Mouse (Mus musculus) CH12.LX (cell line): Measurements from ENCODE around the gene Ackr2. TPM values are rescaled to one million over a fixed set of nuclear protein-coding genes. Genes with fewer than 3 reads are reported as not detected.

Source experiments
- DNase-seq: peaks from one replicate; pipeline ENCODE4 v3.0.0-alpha.2; 2013; ENCODE audit errors: extremely low read depth
- H3K27ac ChIP-seq: 2 replicates; pipeline ENCODE4 v1.5.1; 2012; ENCODE audit warnings: low read depth, mild to moderate bottlenecking, control low read depth, moderate library complexity; ENCODE audit not compliant: insufficient read depth
- H3K27me3 ChIP-seq: replicated peaks from 2 replicates; pipeline ENCODE3; 2012; ENCODE audit warnings: inconsistent platforms
- H3K36me3 ChIP-seq, 2 experiments: replicated peaks in 1 of 2; 2 replicates each; pipeline versions ENCODE3 to v1.6.1; 2012; ENCODE audit warnings: inconsistent platforms in 1 of 2, low read length in 1 of 2, mild to moderate bottlenecking in 1 of 2, mixed read lengths in 1 of 2, moderate library complexity in 1 of 2; ENCODE audit not compliant: control insufficient read depth in 1 of 2, insufficient read depth in 1 of 2
- H3K4me1 ChIP-seq, 2 experiments: 2 replicates each; pipeline ENCODE4 v1.6.1; 2012; ENCODE audit warnings: inconsistent platforms in 1 of 2, moderate library complexity in 1 of 2; ENCODE audit not compliant: insufficient read depth in 2 of 2, control insufficient read depth in 1 of 2
- H3K4me2 ChIP-seq: 2 replicates; pipeline ENCODE4 v1.6.1; 2012; ENCODE audit warnings: low read depth, mild to moderate bottlenecking, control low read depth; ENCODE audit not compliant: poor library complexity, insufficient read depth, severe bottlenecking
- H3K4me3 ChIP-seq, 3 experiments: fragments of 150-350 bp in 1 of 3; sonication (generic) in 1 of 3; replicated peaks in 1 of 3; 2 replicates each; pipeline versions ENCODE3 to v1.5.1; 2011 to 2012; ENCODE audit warnings: low read depth in 2 of 3, low read length in 2 of 3, mild to moderate bottlenecking in 2 of 3, moderate library complexity in 2 of 3, control low read depth in 1 of 3, improper control_type of control experiment in 1 of 3, inconsistent platforms in 1 of 3, mixed read lengths in 1 of 3; ENCODE audit not compliant: poor library complexity in 1 of 3
- H3K79me2 ChIP-seq: replicated peaks from 2 replicates; pipeline ENCODE4 v1.6.1; 2012; ENCODE audit warnings: mild to moderate bottlenecking, moderate library complexity; ENCODE audit not compliant: control insufficient read depth, poor library complexity, insufficient read depth, severe bottlenecking; ENCODE audit errors: extremely low read depth
- H3K9ac ChIP-seq: 2 replicates; pipeline ENCODE4 v1.6.1; 2012; ENCODE audit warnings: low read depth, mild to moderate bottlenecking, control low read depth, moderate library complexity; ENCODE audit not compliant: insufficient read depth
- H3K9me3 ChIP-seq: replicated peaks from 2 replicates; pipeline ENCODE3; 2012; ENCODE audit warnings: low read length, inconsistent platforms, mixed read lengths
- BHLHE40 ChIP-seq: IDR thresholded peaks from 2 replicates; pipeline ENCODE4 v1.6.1; 2011; ENCODE audit warnings: mild to moderate bottlenecking, low read depth, low read length, improper control_type of control experiment
- CHD1 ChIP-seq: IDR thresholded peaks from 2 replicates; pipeline ENCODE4 v1.6.1; 2012; ENCODE audit warnings: low read depth, low read length, improper control_type of control experiment, inconsistent platforms
- CHD2 ChIP-seq: IDR thresholded peaks from 2 replicates; pipeline ENCODE4 v1.6.1; 2011; ENCODE audit warnings: low read length, improper control_type of control experiment
- CTCF ChIP-seq, 2 experiments: IDR thresholded peaks in 1 of 2; conservative IDR thresholded peaks in 1 of 2; 2 replicates each; pipeline ENCODE4 v1.5.1; 2011 to 2012; ENCODE audit warnings: low read depth in 2 of 2, low read length in 2 of 2, improper control_type of control experiment in 1 of 2, inconsistent platforms in 1 of 2, mild to moderate bottlenecking in 1 of 2, moderate library complexity in 1 of 2
- E2F4 ChIP-seq: IDR thresholded peaks from 2 replicates; pipeline ENCODE4 v1.6.1; 2011; ENCODE audit warnings: low read depth, low read length, improper control_type of control experiment; ENCODE audit not compliant: insufficient replicate concordance
- ELF1 ChIP-seq: IDR thresholded peaks from 2 replicates; pipeline ENCODE4 v1.6.1; 2014; ENCODE audit warnings: low read depth, mild to moderate bottlenecking, inconsistent platforms, low read length, improper control_type of control experiment
- EP300 ChIP-seq: IDR thresholded peaks from 2 replicates; pipeline ENCODE4 v1.6.1; 2011; ENCODE audit warnings: low read length, improper control_type of control experiment
- ETS1 ChIP-seq: conservative IDR thresholded peaks from 2 replicates; pipeline ENCODE4 v1.6.1; 2012; ENCODE audit warnings: low read depth, mild to moderate bottlenecking, inconsistent platforms, low read length, improper control_type of control experiment, moderate library complexity
- GABPA ChIP-seq: IDR thresholded peaks from 2 replicates; pipeline ENCODE4 v1.6.1; 2012; ENCODE audit warnings: low read depth, low read length, improper control_type of control experiment, inconsistent platforms; ENCODE audit not compliant: insufficient replicate concordance
- HCFC1 ChIP-seq: IDR thresholded peaks from 2 replicates; pipeline ENCODE4 v1.6.1; 2012; ENCODE audit warnings: low read depth, mild to moderate bottlenecking, inconsistent platforms, low read length, improper control_type of control experiment
- IRF4 ChIP-seq: IDR thresholded peaks from 2 replicates; pipeline ENCODE4 v1.6.1; 2014; ENCODE audit warnings: low read depth, mild to moderate bottlenecking, inconsistent platforms, low read length, improper control_type of control experiment
- JUN ChIP-seq: IDR thresholded peaks from 2 replicates; pipeline ENCODE4 v1.6.1; 2011; ENCODE audit warnings: low read depth, mild to moderate bottlenecking, low read length, improper control_type of control experiment, moderate library complexity; ENCODE audit not compliant: insufficient read depth
- JUND ChIP-seq: conservative IDR thresholded peaks from 2 replicates; pipeline ENCODE4 v1.6.1; 2011; ENCODE audit warnings: low read depth, low read length, improper control_type of control experiment
- MAFK ChIP-seq: IDR thresholded peaks from 2 replicates; pipeline ENCODE4 v1.6.1; 2011; ENCODE audit warnings: low read length, improper control_type of control experiment; ENCODE audit not compliant: insufficient replicate concordance
- MAX ChIP-seq: IDR thresholded peaks from 2 replicates; pipeline ENCODE4 v1.6.1; 2011; ENCODE audit warnings: low read length, improper control_type of control experiment
- MAZ ChIP-seq: IDR thresholded peaks from 2 replicates; pipeline ENCODE4 v1.6.1; 2012; ENCODE audit warnings: low read depth, mild to moderate bottlenecking, inconsistent platforms, low read length, improper control_type of control experiment, moderate library complexity
- MEF2A ChIP-seq: IDR thresholded peaks from 2 replicates; pipeline ENCODE4 v1.6.1; 2014; ENCODE audit warnings: low read depth, mild to moderate bottlenecking, inconsistent platforms, low read length, improper control_type of control experiment, borderline replicate concordance
- MXI1 ChIP-seq: IDR thresholded peaks from 2 replicates; pipeline ENCODE4 v1.6.1; 2011; ENCODE audit warnings: mild to moderate bottlenecking, low read depth, low read length, improper control_type of control experiment
- MYC ChIP-seq: IDR thresholded peaks from 2 replicates; pipeline ENCODE4 v1.6.1; 2011; ENCODE audit warnings: low read depth, mild to moderate bottlenecking, improper control_type of control experiment, low read length
- NRF1 ChIP-seq: IDR thresholded peaks from 2 replicates; pipeline ENCODE4 v1.6.1; 2014; ENCODE audit warnings: low read depth, mild to moderate bottlenecking, inconsistent platforms, low read length, improper control_type of control experiment, moderate library complexity
- PAX5 ChIP-seq: IDR thresholded peaks from 2 replicates; pipeline ENCODE4 v1.6.1; 2012; ENCODE audit warnings: low read length, inconsistent platforms, mixed read lengths
- POLR2A ChIP-seq: IDR thresholded peaks from 2 replicates; pipeline ENCODE4 v1.6.1; 2011; ENCODE audit warnings: low read depth, mild to moderate bottlenecking, improper control_type of control experiment, low read length
- RAD21 ChIP-seq: IDR thresholded peaks from 2 replicates; pipeline ENCODE4 v1.6.1; 2011; ENCODE audit warnings: low read depth, mild to moderate bottlenecking, low read length, improper control_type of control experiment, moderate library complexity
- RCOR1 ChIP-seq: conservative IDR thresholded peaks from 2 replicates; pipeline ENCODE4 v1.6.1; 2012; ENCODE audit warnings: low read depth, mild to moderate bottlenecking, inconsistent platforms, low read length, improper control_type of control experiment
- SIN3A ChIP-seq: IDR thresholded peaks from 2 replicates; pipeline ENCODE4 v1.6.1; 2012; ENCODE audit warnings: low read length, improper control_type of control experiment, inconsistent platforms
- SMC3 ChIP-seq: IDR thresholded peaks from 2 replicates; pipeline ENCODE4 v1.6.1; 2011; ENCODE audit warnings: low read depth, low read length, improper control_type of control experiment
- TBP ChIP-seq: conservative IDR thresholded peaks from 2 replicates; pipeline ENCODE4 v1.6.1; 2011; ENCODE audit warnings: low read depth, low read length, improper control_type of control experiment
- TCF12 ChIP-seq: IDR thresholded peaks from 2 replicates; pipeline ENCODE4 v1.6.1; 2014; ENCODE audit warnings: low read depth, mild to moderate bottlenecking, inconsistent platforms, low read length, improper control_type of control experiment
- UBTF ChIP-seq: IDR thresholded peaks from 2 replicates; pipeline ENCODE4 v1.6.1; 2012; ENCODE audit warnings: low read depth, mild to moderate bottlenecking, inconsistent platforms, low read length, improper control_type of control experiment, moderate library complexity
- USF1 ChIP-seq: IDR thresholded peaks from 2 replicates; pipeline ENCODE4 v1.6.1; 2014; ENCODE audit warnings: low read depth, mild to moderate bottlenecking, inconsistent platforms, low read length, improper control_type of control experiment
- USF2 ChIP-seq: conservative IDR thresholded peaks from 2 replicates; pipeline ENCODE4 v1.6.1; 2011; ENCODE audit warnings: low read depth, low read length, improper control_type of control experiment
- ZC3H11A ChIP-seq: IDR thresholded peaks from 2 replicates; pipeline ENCODE4 v1.6.1; 2012; ENCODE audit warnings: low read depth, mild to moderate bottlenecking, inconsistent platforms, low read length, improper control_type of control experiment
- ZKSCAN1 ChIP-seq: IDR thresholded peaks from 2 replicates; pipeline ENCODE4 v1.6.1; 2012; ENCODE audit warnings: low read depth, inconsistent platforms, low read length, improper control_type of control experiment, borderline replicate concordance
- ZMIZ1 ChIP-seq: IDR thresholded peaks from 2 replicates; pipeline ENCODE4 v1.6.1; 2012; ENCODE audit warnings: low read depth, mild to moderate bottlenecking, inconsistent platforms, low read length, improper control_type of control experiment
- ZNF384 ChIP-seq: IDR thresholded peaks from 2 replicates; pipeline ENCODE4 v1.6.1; 2012; ENCODE audit warnings: low read depth, low read length, improper control_type of control experiment, inconsistent platforms
- dilution Hi-C: fragments of 300-500 bp; cut with MboI; formaldehyde crosslinking; loops from 2 replicates; pipeline ENCODE4 v1.14.3; 2020; ENCODE audit warnings: low sequenced_read_pairs; ENCODE audit not compliant: extremely low pct_unique_long_range_greater_than_20kb, extremely low pct_ligation_motif_present
- in situ Hi-C: fragments of 300-500 bp; cut with MboI; formaldehyde crosslinking; loops from 3 replicates; pipeline ENCODE4 v1.14.3; 2019; ENCODE audit warnings: low sequenced_read_pairs, low pct_ligation_motif_present, low pct_unique_long_range_greater_than_20kb, mixed read lengths
- polyA plus RNA-seq: library from polyadenylated mRNA; unstranded; fragments of >175 nt; gene quantifications from 2 replicates; pipeline ENCODE4 v1.2.1, GENCODE M21; 2012; ENCODE audit warnings: low read depth; ENCODE audit not compliant: insufficient read length
- total RNA-seq, 2 experiments: library from RNA; depleted of rRNA; stranded (reverse); fragments of 300-350 nt in 1 of 2; fragments of >200 nt in 1 of 2; gene quantifications; 2 replicates each; pipeline ENCODE4 v1.2.3; 2012 to 2014

Ackr2 gene
- total and polyA plus RNA-seq, 3 experiments: 2.9 to 13.9 (median 9.8) TPM

DNA sequence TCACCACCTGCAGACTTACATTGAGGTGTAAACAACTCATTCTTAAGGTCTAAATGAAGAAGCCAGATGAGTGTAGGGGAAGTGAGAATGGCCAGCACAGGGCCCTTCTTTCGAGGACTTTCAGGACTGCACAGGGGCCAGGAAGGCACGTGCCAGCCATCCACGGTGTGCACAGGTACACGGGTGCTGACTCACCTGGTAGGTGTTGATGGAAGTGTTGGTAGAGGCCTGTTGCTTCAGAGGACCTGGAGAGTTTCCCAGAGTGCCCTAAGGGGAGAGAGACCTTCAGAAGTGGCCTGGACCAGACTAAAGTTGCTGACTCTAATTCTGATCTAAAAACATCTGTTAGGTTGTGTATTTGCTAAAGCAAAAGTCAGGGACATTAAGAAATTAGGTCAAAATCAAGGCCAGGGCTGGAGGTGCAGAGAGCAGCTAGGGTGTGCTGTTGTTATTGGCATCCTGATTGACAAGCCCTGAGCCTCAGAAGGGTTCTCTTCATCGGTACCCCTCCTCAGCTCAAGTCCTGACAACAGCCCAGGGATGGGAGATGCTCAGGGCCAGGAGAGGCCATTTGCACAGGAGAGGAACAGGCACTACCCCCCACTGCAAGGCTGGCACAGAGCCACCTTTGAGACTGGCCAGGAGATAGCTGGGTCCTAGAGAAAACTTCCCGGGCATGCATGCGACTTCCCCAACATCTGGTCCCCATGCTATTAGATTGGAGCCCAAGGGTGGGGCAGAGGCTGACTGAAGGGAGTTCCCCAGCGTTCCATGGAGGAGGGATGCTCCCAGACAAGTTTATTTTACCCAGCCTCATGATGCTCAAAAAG lies 5.5 kb downstream of the Ackr2 start:
- Histone ChIP-seq H3K4me3 (no peak overlapping the region), H3K4me1 (peaks cover 62 to 98% of the 10 kb centered on the region in 2 experiments), H3K79me2 (no peaks in the 10 kb centered on the region), H3K27me3 (no peaks in the 10 kb centered on the region), H3K4me2 (peak overlapping the region; percentile 21; the same call in 1 of the 2 replicates), H3K9ac (no peak overlapping the region), H3K9me3 (no peaks in the 10 kb centered on the region), H3K27ac (peak overlapping the region; percentile 77), H3K36me3 (peaks cover 0 to 19% of the 10 kb centered on the region in 2 experiments)
- in situ Hi-C loops (loop anchor here (5.0 kb wide), 1 partner anchor 34 kb away; no protein-coding TSS in a partner anchor), dilution Hi-C loops (no loop called here)
- no peak for TF ChIP-seq ZC3H11A
- TF ChIP-seq ELF1: no peak
- TF ChIP-seq CTCF (conservative IDR thresholded peaks at IDR 0.05 in 1 of 2, IDR thresholded peaks at IDR 0.05 in 1 of 2; ENCODE audit: low read depth in 2 of 2, low read length in 2 of 2): no peak
- no peak for TF ChIP-seq UBTF
- no peak for TF ChIP-seq HCFC1
- 0 out of 2 replicates have a peak, but pooled peaks have one; percentile 16 for TF ChIP-seq JUND
- no peak for TF ChIP-seq ZNF384
- TF ChIP-seq MEF2A: peak; percentile 49; the same call in 1 of the 2 replicates
- no peak for TF ChIP-seq CHD2
- 0 out of 2 replicates have a peak, but pooled peaks have one; percentile 31 for TF ChIP-seq MXI1
- TF ChIP-seq CHD1: no peak
- no peak for TF ChIP-seq RAD21
- 0 out of 2 replicates have a peak, but pooled peaks have one; percentile 18 for TF ChIP-seq MAZ
- no peak for TF ChIP-seq JUN
- TF ChIP-seq ZKSCAN1: no peak
- TF ChIP-seq SIN3A: no peak
- TF ChIP-seq GABPA: no peak
- TF ChIP-seq MAFK: 0 out of 2 replicates have a peak, but pooled peaks have one; percentile 26
- TF ChIP-seq IRF4: peak; percentile 89
- TF ChIP-seq EP300: peak; percentile 70
- TF ChIP-seq TBP: no peak
- TF ChIP-seq PAX5: no peak
- no peak for TF ChIP-seq E2F4
- peak; percentile 88 for TF ChIP-seq TCF12
- no peak for TF ChIP-seq USF1
- peak; percentile 87 for TF ChIP-seq MAX
- TF ChIP-seq USF2: no peak
- no peak for TF ChIP-seq ZMIZ1
- TF ChIP-seq ETS1: peak; percentile 80
- TF ChIP-seq SMC3: no peak
- TF ChIP-seq NRF1: no peak
- TF ChIP-seq MYC: 0 out of 2 replicates have a peak, but pooled peaks have one; percentile 44
- TF ChIP-seq BHLHE40: peak; percentile 99
- TF ChIP-seq POLR2A: no peak
- TF ChIP-seq RCOR1: peak; percentile 48; the same call in 1 of the 2 replicates
- no peak for DNase-seq
